Mouse (Mus musculus) testis, adult 2 months (tissue): ENCODE measurements around the gene Plet1.

ENCODE experiments used
- CTCF ChIP-seq: fragments of 200-500 bp; IDR thresholded peaks from 2 replicates; pipeline ENCODE4 v1.5.1; 2012; ENCODE audit warnings: low read depth, mild to moderate bottlenecking, inconsistent platforms, low read length, moderate library complexity; ENCODE audit not compliant: control insufficient read depth, insufficient read depth, insufficient replicate concordance
- POLR2A ChIP-seq: fragments of 200-500 bp; IDR thresholded peaks from 2 replicates; pipeline ENCODE4 v1.6.1; 2012; ENCODE audit warnings: low read depth, mild to moderate bottlenecking, inconsistent platforms, low read length, moderate library complexity; ENCODE audit not compliant: control insufficient read depth

DNA sequence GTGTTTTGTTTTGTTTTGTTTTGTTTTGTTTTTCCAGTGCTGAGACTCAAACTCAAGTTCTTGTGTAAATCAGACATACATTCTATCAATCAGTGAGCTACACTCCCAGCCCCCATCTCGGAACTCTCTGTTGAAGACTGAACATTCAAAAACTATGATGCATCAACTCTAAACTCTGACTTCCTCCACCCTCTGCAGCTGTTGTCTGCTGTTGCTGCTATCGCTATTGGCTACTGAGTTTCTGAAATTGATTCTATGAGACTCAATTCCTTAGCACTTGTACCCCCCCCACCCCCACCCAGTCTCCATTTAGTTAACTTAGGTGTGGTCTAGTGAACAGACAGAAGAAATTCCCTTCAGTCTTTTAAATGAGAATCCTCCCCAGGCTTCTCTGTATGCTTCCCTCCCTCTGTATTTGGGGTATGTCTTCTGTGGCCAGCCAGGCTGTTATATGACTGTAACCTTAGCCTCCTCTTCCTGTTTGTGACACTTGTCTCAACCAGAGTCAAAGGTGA, 2.7 kb upstream of the Plet1 start:
- no peak for TF ChIP-seq CTCF
- no peak for TF ChIP-seq POLR2A
